Mouse (Mus musculus) R1 (cell line): ENCODE data around the gene Tmem233.
A peak's percentile ranks its signal among the peaks of the same experiment; 100 is the strongest.

Source experiments
- DNase-seq: peaks from one replicate; pipeline ENCODE4 v3.0.0-alpha.2; 2018; ENCODE audit warnings: low read depth, low spot score

Tmem233 gene

GRCm38 (mm10) chr5:116083081-116083480, at the start of gene Tmem233:
TSS of gene Tmem233 (minus strand) at chr5:116083244.
- DNase-seq: no peak

DNA sequence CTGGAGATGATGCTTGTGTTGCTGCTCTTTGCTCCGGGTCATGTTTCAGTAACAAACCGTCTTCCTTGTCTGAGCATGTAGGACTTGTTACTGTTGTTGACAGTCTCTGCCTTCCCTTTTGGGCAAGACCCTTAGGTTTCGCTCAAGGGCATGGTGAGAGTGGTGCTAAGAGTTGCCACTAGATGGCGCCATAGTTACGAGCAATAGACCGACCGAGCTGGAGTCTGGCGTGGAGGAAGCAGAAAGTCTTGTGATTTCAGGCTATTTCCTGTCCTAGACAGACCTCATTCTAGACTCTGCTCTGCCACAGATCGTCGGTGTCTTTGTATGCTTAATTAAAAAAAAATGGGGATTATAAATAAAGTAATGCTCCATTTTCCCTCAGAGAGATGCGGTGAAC, 40.3 kb upstream of the Tmem233 start:
- DNase-seq: peak; percentile 89

DNA sequence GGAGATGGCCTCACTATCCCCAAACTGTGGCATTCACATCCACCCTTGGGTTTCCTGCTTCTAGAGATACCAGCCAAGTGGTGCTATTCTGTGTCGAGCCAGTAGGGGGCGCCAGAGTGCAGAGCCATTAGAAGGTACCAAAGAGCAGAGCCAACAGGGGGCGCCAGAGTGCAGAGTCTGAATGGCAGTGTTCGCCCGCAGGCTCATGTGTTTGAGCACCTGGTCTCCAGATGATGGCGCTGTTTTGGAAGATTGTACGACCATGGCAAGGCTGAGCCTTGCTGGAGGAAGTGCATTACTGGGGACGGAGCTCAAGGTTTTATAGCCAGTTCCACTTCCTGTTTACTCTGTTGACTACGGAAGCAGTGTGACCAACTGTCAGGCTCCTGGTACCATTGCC, 33.5 kb upstream of the Tmem233 start:
- DNase-seq: peak; percentile 81

GRCm38 (mm10) chr5:116116110-116116509, 33.1 kb upstream of the Tmem233 start:
- no peak for DNase-seq

GRCm38 (mm10) chr5:116115071-116115834, 32.2 kb upstream of the Tmem233 start:
- DNase-seq: no peak

- peak; percentile 24 for DNase-seq
Measured at GRCm38 (mm10) chr5:116108651-116109050, 25.6 kb upstream of the Tmem233 start.

DNA sequence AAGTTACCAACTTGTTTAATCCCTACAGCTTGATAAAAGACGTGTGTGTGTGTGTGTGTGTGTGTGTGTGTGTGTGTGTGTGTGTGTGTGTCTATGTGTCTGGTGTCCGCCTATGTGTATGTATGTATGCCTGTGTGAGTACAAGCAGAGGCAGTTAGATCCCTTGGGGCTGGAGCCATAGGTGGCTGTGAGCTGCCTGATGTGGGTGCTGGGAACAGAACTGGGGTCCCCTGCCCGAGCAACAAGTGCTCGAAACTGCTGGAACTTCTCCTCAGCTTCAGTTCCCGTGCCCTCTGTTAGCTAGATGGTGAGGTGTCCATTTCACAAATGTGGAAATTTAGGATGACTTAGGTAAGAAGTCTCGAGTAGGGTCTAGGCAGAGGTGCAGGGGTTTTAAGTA, 1.2 kb upstream of the Tmem233 start:
- DNase-seq: no peak

DNA sequence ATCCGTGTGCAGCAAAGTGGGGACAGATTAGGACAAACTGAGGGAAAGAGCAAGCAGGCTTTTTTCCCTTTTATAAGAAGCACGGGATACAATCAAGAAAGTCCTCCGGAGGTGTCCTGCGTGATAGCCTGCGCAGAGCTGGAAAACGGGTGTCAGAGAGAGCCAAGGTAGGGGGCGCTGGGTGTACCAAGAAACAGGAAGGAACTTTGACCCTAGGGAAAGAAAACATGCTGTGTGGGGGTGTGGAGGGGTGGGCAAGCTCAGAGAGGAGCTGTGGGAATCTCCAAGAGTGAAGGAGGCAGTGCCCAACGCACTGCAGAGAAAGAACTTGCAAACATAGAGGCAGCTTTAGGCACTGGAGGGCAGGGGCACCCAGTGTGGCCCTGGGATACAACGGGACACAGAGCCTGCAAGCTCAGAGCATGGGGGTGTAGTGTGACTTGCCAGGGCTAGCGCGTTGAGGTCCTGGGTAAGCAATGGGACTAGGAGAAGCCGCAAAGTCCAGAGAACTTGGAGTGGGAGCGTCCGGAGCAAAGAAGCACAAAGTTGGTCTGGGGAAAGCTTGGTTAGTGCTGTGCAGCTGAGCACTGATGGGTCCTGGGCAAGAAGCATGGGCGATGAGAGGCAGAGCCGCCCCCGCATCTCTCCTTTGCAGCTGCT, 673 bp downstream of the Tmem233 start:
- peak; percentile 15 for DNase-seq

DNA sequence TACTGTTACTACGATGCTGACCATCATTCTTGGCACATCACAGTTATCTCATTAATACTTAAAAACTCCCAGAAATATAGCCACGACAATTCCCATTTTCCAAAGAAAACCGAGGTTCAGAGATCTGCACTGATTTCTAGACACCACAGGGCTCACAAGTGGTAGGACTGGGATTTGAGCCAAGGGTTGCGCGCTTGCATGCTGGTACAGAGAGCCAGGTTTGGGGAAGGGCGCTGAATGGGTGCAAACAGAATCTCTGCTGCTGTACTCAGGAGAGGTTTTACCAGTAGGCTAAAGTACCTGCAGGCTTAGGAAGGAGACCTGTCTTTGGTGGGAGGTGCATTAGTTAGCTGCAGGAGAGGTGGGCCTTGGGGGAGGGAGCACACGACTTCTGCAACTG, 1.4 kb downstream of the Tmem233 start:
- no peak for DNase-seq

DNA sequence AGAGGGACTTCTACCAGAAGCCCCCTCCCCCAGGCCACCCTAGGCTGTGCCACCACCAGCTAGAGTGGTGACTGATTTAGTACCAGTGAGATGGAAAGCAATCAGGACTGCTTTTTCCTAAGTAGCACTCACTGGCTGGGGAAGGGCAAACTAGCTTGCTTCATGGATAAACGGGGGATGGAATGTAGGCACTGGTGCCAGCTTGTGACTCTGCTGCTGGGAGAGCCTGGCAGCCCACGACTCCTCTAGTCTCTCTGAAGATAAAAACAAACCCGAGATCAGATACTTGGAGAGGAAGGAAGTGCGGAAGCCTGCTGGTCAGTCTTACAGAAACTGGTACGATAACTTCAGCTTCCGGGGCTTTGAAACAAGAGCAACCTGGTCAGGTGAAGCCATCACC, 2.3 kb downstream of the Tmem233 start:
- DNase-seq: no peak

DNA sequence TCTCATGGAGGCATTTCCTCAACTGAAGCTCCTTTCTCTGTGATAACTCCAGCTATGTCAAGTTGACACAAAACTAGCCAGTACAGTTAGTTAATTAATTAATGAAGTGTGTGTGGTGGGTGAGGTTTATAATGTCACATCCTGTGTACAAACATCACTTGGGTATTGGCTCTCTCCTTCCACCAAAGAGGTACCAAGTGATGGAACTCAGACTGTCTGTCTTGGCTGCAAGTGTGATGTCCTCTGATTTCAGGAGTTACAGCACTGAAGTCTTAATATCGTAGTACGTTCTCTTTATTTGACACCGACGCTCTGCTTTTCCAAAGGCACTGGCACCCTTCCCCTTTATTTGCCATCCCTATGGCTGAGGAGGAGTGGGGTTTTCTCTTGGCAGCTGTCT, 13.4 kb downstream of the Tmem233 start:
- DNase-seq: no peak

- peak; percentile 75 for DNase-seq
Measured at GRCm38 (mm10) chr5:116052826-116053225, 30.2 kb downstream of the Tmem233 start.

DNA sequence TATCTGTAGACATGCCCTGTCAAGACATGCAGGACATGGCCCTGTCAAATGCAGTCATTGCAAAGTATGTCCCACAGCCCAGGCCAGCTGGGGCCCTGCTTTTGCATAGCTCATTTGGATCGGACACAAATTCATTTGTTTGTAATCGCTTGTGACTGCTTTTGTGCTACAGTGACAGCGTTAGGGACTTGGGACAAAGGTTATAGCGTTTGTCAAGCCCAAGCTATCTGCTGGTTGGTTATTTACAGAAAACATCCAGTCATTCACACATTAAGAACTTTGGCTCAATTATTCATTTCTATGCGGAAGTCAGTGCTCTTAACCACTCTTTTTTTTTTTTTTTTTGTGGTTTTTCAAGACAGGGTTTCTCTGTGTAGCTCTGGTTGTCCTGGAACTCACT, 30.9 kb downstream of the Tmem233 start:
- no peak for DNase-seq

DNA sequence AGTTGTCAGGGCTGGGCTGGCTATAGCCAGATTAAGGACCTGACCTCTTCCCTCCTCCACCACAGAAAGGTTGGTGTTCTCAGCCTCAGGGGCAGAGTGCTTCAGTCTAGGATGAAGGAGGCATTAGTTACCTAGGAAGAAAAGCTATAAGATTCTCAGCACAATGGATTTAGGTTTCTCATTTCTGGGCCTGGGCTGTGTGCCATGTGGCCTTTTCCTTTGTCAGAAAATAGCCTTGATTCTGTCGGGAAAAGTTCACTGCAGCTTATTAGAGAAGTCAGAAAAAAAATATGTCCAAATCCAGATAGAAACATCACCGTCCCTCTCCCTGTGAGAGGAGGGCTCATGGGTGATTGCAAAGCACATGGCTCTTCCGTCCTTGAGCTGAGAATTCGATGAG, 33.2 kb downstream of the Tmem233 start:
- DNase-seq: no peak

GRCm38 (mm10) chr5:116048321-116048720, 34.7 kb downstream of the Tmem233 start:
- DNase-seq: no peak

- no peak for DNase-seq
Measured at GRCm38 (mm10) chr5:116046246-116046645, 36.8 kb downstream of the Tmem233 start.

DNA sequence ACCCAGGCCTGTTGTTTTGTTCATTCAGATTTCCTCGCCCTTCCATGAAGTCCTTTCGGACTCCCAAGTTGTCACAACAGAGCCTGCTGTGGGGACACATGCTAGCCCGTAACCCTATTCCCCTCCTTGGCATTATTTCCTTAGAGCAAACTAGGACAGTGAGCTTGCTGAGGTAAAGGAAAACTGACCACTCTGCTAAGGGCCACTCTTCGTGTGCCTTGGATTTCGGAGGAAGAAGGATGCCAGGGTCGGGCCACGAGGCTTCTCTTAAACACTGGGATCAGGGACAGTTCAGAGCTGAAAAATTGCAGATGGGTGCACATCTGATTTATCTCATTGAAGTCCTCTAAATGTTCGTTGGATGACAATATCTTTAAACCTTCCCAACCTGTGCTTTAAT, 37.5 kb downstream of the Tmem233 start:
- DNase-seq: no peak

- peak; percentile 48 for DNase-seq
Measured at GRCm38 (mm10) chr5:116042241-116042640, 40.8 kb downstream of the Tmem233 start.

DNA sequence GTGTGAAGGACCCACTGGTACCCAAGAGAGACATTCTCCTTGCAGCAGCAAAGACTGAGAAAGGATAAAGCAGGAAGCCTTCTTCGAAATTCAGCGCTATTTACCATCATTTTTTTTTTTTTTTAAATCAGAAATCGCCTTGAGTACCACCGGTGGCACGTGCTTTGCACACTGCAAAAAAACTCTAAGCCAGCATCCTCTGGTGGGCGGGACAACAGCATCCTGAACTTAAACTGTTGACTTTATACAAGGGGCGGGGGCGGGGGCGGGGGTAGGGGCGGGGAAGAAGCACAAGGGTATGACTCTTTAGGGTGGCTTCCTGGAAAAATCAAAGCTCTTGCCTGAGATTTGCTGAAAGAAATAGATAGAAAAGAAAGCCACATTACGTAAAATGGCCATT, 43.3 kb downstream of the Tmem233 start:
- DNase-seq: no peak

DNA sequence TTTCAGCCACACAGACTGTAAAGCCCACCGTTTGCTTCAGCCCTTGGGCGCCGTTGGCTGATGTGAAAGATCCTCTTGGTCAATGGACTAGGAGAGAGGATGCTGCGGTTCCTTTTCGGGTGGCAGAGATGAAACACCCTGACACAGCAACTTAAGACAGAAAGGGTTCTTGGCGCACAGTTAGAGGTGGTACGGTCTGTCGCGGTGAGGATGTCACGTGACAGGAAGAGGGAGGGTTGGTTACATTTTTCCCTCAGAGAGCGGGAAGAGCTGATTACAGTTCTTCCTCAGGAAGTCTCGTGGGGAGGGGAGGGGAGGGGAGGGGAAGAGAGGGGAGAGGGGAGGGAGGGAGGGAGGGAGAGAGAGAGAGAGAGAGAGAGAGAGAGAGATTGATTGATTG, 45.3 kb downstream of the Tmem233 start:
- DNase-seq: peak; percentile 62

GRCm38 (mm10) chr5:116036465-116036864, 46.6 kb downstream of the Tmem233 start:
- DNase-seq: no peak

DNA sequence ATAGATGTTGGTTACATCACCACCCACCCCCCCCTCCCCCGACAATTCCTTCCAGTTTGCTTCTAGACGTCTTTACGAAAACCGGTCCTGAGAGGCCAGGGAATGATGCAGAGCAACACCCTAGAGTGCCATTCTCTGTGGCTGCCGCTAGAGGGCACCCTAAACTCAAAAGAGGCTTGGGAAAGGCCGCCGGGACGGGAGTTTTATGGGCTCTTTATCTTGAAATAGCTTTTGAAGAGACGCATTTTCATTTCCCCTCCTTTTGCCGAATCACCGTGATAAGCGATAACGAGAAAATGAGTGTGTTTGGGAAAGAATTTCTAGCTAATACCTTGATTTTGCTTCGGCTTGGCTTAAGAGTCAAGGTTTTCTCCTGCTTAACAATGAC, 51.9 kb downstream of the Tmem233 start:
- peak; percentile 87 for DNase-seq

GRCm38 (mm10) chr5:116030566-116031189, 52.4 kb downstream of the Tmem233 start:
- peak; percentile 66 for DNase-seq
